Mouse (Mus musculus) ES-E14 (cell line): Measurements from ENCODE around the gene Kcnk4.

Experiments
- CHD2 ChIP-seq: IDR thresholded peaks from 2 replicates; pipeline ENCODE4 v1.6.1; 2014; ENCODE audit warnings: mild to moderate bottlenecking, low read depth, low read length, inconsistent platforms
- ZC3H11A ChIP-seq: IDR thresholded peaks from 2 replicates; pipeline ENCODE4 v1.6.1; 2012; ENCODE audit warnings: low read depth, mild to moderate bottlenecking, inconsistent platforms, low read length, borderline replicate concordance
- ZNF384 ChIP-seq: IDR thresholded peaks from 2 replicates; pipeline ENCODE4 v1.6.1; 2012; ENCODE audit warnings: low read depth, low read length, inconsistent platforms

DNA sequence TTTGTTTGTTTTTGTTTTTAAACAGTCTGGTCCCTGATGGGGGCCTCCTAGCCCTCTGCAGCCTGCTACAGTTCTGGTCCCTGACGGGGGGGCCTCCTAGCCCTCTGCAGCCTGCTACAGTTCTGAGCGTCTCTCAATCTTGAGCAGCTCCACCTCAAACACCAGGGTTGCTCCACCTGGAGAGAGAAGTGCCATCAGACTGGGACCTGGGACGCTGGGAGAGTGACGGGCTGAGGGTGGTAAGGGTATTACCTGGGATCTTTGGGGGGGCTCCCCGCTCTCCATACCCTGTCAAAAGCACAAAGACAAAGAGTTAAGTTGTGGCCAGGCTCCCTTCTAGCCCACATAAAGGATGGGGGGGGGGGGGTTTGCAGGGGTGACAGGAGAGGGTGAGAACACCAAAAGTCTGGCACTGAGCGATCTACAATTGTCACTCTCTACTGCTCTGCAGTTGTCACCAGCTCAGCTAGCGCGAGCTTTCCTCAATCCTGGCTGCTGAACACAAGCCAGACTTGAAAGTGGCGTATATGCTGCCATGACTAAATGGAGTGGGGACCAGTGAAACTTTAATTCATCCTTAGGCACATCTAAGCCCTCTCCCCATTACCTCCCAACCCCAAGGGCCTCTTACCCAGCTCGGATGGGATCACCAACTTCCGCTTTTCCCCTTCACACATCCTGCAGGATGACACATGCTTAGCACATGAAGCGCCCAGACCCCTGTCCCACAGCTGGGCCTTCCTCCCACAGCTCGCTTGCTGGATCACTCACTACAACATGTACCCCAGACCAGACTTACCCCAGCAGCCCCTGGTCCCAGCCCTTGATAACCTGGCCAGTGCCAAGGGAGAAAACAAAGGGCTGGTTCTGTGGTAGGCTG is 43.7 kb upstream of the Kcnk4 start:
- TF ChIP-seq ZNF384 (no peak), ZC3H11A (no peak), CHD2 (no peak)
